ENCODE assay signal across 8 mouse cellular contexts in genomic region chr2:34874271-34874670, GRCm38 (mm10). TPM values are rescaled to one million over a fixed set of nuclear protein-coding genes. Genes with fewer than 3 reads are reported as not detected.
DNase-seq lines count a peak whose midpoint lies in the region; ATAC-seq lines count a peak whose summit lies in the region.
"Had no signal": no experiment of that assay in that cellular context is flagged by ENCODE, and none has a peak within 500 bp of the region (broad histone marks: within the 10 kb centered on the region; RNA-seq: fewer than 3 reads in every experiment).

Cutal (plus strand) TSS chr2:34874396.

- H3K36me3 ChIP-seq in forebrain, embryonic 14.5 days (ENCODE audit: control insufficient read depth, insufficient read depth, low read length): no peaks in the 10 kb centered on the region
- no peaks in the 10 kb centered on the region for H3K36me3 ChIP-seq in kidney, embryonic 14.5 days (ENCODE audit: control insufficient read depth, insufficient read depth, low read length)
- no peaks in the 10 kb centered on the region for H3K36me3 ChIP-seq in lung, embryonic 16.5 days (ENCODE audit: control insufficient read depth, insufficient read depth, low read length)

- H3K27me3 ChIP-seq in forebrain, embryonic 14.5 days (replicated peaks; ENCODE audit: control insufficient read depth, insufficient read depth, low read length): peaks cover 19% of the 10 kb centered on the region
- H3K27me3 ChIP-seq in kidney, embryonic 14.5 days (ENCODE audit: control insufficient read depth, insufficient read depth, low read length): no peaks in the 10 kb centered on the region; the same call in 1 of the 2 replicates
- peaks cover 11% of the 10 kb centered on the region for H3K27me3 ChIP-seq in lung, embryonic 16.5 days (ENCODE audit: control insufficient read depth, insufficient read depth, low read depth, low read length)

- 0 out of 2 replicates have a peak within 1 kb of the TSS, but pooled peaks have one; percentile 4 for H3K9ac ChIP-seq in forebrain, embryonic 14.5 days (ENCODE audit: low read length)
- peak within 1 kb of the TSS; percentile 52 for H3K9ac ChIP-seq in kidney, embryonic 14.5 days (ENCODE audit: low read depth, low read length)
- peak within 1 kb of the TSS; percentile 60 for H3K9ac ChIP-seq in lung, embryonic 16.5 days (ENCODE audit: low read length)

- peaks cover 4% of the 10 kb centered on the region; the same call in 1 of the 2 replicates for H3K4me1 ChIP-seq in brown adipose tissue, adult 24 weeks (ENCODE audit: control insufficient read depth, insufficient read depth, insufficient read length, low read length)
- peaks cover 10% of the 10 kb centered on the region for H3K4me1 ChIP-seq in forebrain, embryonic 14.5 days (ENCODE audit: control insufficient read depth, insufficient read depth, low read length)
- H3K4me1 ChIP-seq in kidney, embryonic 14.5 days (ENCODE audit: control insufficient read depth, insufficient read depth, low read length): peaks cover 11% of the 10 kb centered on the region
- peaks cover 17% of the 10 kb centered on the region for H3K4me1 ChIP-seq in lung, embryonic 16.5 days (replicated peaks; ENCODE audit: control insufficient read depth, insufficient read depth, low read length)

- no peak for DNase-seq in forebrain, embryonic 14.5 days (ENCODE audit: low spot score)
- peak; percentile 74 for DNase-seq in yolk sac, embryonic 10.5 days (ENCODE audit: low spot score)
- no peak for DNase-seq in layer of hippocampus, adult 18-20 months (ENCODE audit: low spot score in 2 of 2)
- DNase-seq in layer of hippocampus, postnatal 14 days (ENCODE audit: low spot score in 2 of 2): no peak

- peak within 1 kb of the TSS; percentile 23; the same call in 1 of the 2 replicates for H3K4me3 ChIP-seq in brown adipose tissue, adult 24 weeks (ENCODE audit: insufficient read depth, low read depth, low read length)
- no peak within 1 kb of the TSS for H3K4me3 ChIP-seq in forebrain, embryonic 14.5 days (ENCODE audit: low read depth, low read length)
- peak within 1 kb of the TSS; percentile 37 for H3K4me3 ChIP-seq in kidney, embryonic 14.5 days (ENCODE audit: low read length)
- peak within 1 kb of the TSS; percentile 38 for H3K4me3 ChIP-seq in lung, embryonic 16.5 days (ENCODE audit: low read length)

- H3K9me3 ChIP-seq in forebrain, embryonic 14.5 days (replicated peaks; ENCODE audit: control insufficient read depth, low read length): no peaks in the 10 kb centered on the region
- no peaks in the 10 kb centered on the region for H3K9me3 ChIP-seq in kidney, embryonic 14.5 days (ENCODE audit: control insufficient read depth, low read length)
- no peaks in the 10 kb centered on the region for H3K9me3 ChIP-seq in lung, embryonic 16.5 days (ENCODE audit: control insufficient read depth, low read length)

- no peak for ATAC-seq in forebrain, embryonic 14.5 days
- ATAC-seq in kidney, embryonic 14.5 days (ENCODE audit: low FRiP score, low TSS enrichment): no peak
- no peak for ATAC-seq in lung, embryonic 16.5 days (ENCODE audit: low read depth)

- WGBS in forebrain, embryonic 14.5 days: 5% methylated on average over 14 of the region's 14 CpGs
- WGBS in kidney, embryonic 14.5 days: 2% methylated on average over 14 of the region's 14 CpGs
- 2% methylated on average over 14 of the region's 14 CpGs for WGBS in lung, embryonic 16.5 days

- no peak within 1 kb of the TSS for H3K27ac ChIP-seq in brown adipose tissue, adult 24 weeks (replicated peaks; ENCODE audit: low read depth, low read length)
- no peak within 1 kb of the TSS for H3K27ac ChIP-seq in forebrain, embryonic 14.5 days (ENCODE audit: low read depth, low read length)
- H3K27ac ChIP-seq in kidney, embryonic 14.5 days (ENCODE audit: low read depth, low read length): peak within 1 kb of the TSS; percentile 24; the same call in 1 of the 2 replicates
- H3K27ac ChIP-seq in lung, embryonic 16.5 days (ENCODE audit: low read length): no peak within 1 kb of the TSS

- no peak within 1 kb of the TSS for H3K4me2 ChIP-seq in forebrain, embryonic 14.5 days (ENCODE audit: low read length)
- H3K4me2 ChIP-seq in kidney, embryonic 14.5 days (replicated peaks; ENCODE audit: low read depth, low read length): peak within 1 kb of the TSS; percentile 51
- peak within 1 kb of the TSS; percentile 59 for H3K4me2 ChIP-seq in lung, embryonic 16.5 days (ENCODE audit: low read depth, low read length)

RNA-seq across cellular contexts. Expression of gene Cutal, which starts in this region (rescaled TPM):
- not detected in 2 replicates for polyA plus RNA-seq in brown adipose tissue, adult 24 weeks (2012; ENCODE audit: insufficient read depth, insufficient read length, missing spikeins)
- 0.08 and 0.16 TPM in 2 replicates for polyA plus RNA-seq in forebrain, embryonic 14.5 days (2014; fragmentation: Nextera tagmentation; extraction: Ambion mirVana)
- polyA plus RNA-seq in kidney, embryonic 14.5 days (2014; fragmentation: Nextera tagmentation; extraction: Ambion mirVana): 5.8 TPM in 2 replicates
- 0.65 and 1.0 TPM in 2 replicates for polyA plus RNA-seq in lung, embryonic 16.5 days (2015; fragmentation: Nextera tagmentation; extraction: Ambion mirVana)
- 1 to 10 TPM in 1 of 2 experiments, under 1 TPM in 1; 0.48 to 1.2 TPM for total RNA-seq in layer of hippocampus, adult 18-20 months (2021)
- total RNA-seq in layer of hippocampus, postnatal 14 days (2021): 1 to 10 TPM in 1 of 2 experiments, under 1 TPM in 1; 0.65 to 1.0 TPM
- polyA plus RNA-seq: spleen, adult 2 months had no signal

Comparison
In these comparisons a context has a peak if more than half of its experiments do, and no peak if none do; other contexts are left out.
1. H3K9ac ChIP-seq: peak in every context shown above with its lines; median percentile 60 in lung, embryonic 16.5 days; 52 in kidney, embryonic 14.5 days; 4 in forebrain, embryonic 14.5 days.